Mouse (Mus musculus) ovary, postnatal 10 days (tissue): ENCODE results near the gene Ulk4.
A peak's percentile ranks its signal among the peaks of the same experiment; 100 is the strongest.

Experiments
- DNase-seq: peaks from one replicate; pipeline ENCODE4 v3.0.0; 2022; ENCODE audit warnings: low spot score

Ulk4 gene

DNA sequence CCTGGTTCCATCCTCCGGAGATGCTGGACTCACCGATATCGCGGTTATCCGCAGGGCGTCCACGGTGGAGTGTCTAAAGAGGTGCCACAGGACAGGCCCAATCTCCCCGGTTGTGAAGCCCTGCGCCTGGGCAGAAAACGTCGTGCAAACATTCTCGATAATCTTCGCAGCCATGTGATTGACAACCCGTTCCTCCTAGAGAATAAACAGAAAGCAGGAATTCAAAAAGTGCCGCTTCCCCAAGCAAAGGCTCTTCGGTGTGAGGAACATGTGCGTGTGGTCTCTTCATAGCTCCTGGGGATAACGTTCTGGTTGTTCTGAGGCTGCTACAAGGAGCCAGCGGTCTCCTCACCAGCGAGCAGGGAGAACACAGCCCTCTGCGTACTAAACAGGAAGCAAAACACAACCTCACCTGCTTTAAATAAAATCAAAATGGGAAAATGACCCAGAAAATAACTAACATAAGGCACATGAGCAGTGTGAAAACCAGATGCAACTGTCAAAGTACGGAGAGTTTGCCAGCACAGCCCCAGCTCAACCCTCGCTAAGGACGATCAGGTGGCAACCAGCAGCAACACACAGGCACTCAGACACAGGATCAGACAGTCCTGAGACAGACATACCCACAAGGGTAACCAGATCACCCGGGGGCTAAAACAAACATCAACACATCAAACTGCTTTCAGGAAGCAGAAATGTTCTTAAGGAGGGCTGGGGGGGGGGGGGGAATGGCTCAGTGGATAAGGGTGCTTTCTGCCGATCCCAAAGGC is 84.2 kb downstream of the Ulk4 start:
- DNase-seq = no peak

DNA sequence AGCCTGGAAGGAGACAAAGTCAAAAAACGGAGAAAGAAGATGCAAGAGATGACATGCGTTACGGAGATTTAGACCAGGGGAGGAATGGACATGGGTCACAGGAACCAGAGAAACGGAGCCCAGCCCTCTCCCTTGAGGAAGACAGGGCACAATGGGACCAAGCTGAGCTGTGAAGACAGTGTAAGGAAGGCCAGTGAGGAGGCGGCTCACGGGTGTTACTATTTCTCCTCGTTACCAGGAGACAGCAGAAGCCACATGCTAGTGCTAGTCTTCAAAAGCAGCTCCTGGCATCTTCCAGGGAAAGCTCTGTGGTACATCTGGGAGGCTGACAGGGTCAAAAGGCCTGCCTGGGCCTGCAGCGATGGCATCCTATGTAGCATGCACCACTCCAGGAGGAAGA is 89.2 kb downstream of the Ulk4 start:
- no peak for DNase-seq

DNA sequence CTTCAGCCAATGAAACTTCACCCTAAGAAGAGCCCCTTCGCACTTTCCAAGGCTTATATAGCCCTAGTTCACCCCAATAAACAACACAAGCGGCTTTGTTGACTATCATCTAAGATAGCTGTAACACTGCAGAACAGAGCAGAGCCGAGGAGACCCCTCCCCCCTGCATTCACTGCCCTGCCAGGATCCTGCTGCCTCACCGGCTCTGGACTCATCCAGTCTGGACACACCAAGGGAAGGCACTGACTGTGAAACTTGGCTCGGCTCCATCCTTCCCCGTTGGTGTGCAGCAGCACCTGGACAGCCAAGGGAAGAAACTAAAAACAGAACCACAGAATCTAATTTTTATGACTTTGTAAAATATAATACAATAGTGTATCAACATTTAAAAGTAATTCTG is 91.2 kb downstream of the Ulk4 start:
- DNase-seq = no peak

DNA sequence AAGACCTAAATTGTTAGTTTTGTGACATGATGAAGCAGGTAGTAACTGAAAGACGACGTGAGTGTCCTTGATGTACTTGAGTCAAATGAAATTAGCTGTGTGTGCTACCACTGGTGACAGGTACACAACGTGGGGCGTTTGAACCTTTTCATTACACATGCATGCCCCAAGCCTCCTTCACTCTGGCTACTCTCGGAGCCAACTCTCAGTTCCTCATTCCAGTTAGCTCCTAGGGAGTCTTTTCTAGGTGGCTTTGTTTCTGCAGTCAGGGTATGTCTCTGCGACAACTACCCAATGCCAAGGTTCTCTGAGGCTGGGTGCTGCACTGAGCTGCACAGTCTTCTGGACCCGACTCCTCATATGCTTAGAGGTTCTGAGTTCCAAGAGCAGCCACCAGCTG is 100.6 kb downstream of the Ulk4 start:
- no peak for DNase-seq

DNA sequence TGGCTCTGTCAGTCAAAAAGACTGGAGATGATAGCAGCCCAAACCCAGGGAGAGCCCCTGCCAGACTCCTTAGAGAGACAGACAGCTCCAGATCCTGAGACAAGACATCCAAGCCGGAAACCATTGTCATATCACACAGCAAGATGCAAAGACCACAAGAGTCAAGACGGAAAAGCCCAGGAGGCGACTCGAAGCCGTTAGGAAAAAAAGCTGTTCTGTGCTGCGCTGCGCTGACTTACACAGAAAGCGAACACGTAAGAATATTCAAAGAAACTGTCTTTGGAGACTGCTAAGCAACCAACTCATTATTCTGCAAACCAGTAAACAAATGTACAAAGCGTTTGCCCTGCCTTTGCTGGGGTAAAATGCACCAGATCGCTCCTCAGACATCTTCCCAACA is 101.8 kb downstream of the Ulk4 start:
- DNase-seq = no peak

DNA sequence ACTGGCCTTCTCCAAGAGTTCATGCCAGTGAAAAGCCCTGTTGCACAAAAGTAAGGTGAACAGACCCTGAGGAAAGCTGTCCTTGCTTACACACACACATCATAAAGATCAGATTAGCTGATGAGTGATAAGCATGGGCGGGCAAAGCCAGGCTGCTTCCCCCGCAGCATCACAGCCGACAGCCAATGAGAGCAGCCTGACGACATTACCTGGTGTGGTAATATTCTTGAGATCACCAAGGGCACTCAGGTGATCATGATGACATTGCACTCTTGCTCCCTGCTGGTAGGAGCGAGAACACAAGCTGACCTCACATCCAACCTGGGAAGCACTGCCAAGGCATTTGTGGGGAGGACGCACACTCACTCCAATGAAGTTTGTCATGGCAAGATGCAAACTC is 104.9 kb downstream of the Ulk4 start:
- no peak for DNase-seq

DNA sequence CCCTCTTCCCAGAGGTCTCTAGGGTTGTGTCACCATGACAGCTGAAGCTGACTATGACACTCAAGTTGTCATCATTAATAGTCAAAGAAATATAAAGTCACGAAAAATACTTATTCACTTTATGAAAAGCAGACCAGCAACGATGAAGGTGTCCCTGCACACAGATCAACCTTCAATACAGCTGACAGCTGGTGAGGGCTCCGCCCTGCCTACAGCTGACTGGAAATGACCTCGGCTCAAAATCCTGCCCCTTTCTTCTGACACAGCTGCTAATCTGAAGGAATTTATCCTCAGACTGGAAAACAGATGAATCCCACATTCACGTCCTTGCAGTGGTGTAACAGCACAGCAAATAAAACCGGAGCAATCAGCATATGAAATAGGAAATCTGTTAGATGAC is 105.4 kb downstream of the Ulk4 start:
- no peak for DNase-seq

DNA sequence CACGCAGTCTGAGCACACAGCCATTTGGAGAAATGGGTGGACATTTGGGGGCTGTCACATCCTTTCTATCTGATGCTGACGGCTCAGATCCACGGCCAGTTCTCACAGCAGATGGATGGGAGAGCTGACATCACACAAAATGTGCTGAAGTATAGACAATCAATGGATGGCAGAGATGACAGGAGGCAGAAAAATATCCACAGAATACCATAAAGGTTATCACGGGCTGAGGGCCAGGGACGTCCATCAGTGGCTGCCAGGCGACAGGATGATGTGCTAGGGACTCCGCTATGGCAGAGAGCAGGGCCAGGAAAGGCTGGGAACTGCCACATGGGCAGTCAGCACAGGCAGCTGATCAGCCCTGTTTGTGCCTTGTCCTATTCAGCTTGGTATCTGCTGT is 112.4 kb downstream of the Ulk4 start:
- DNase-seq = no peak

DNA sequence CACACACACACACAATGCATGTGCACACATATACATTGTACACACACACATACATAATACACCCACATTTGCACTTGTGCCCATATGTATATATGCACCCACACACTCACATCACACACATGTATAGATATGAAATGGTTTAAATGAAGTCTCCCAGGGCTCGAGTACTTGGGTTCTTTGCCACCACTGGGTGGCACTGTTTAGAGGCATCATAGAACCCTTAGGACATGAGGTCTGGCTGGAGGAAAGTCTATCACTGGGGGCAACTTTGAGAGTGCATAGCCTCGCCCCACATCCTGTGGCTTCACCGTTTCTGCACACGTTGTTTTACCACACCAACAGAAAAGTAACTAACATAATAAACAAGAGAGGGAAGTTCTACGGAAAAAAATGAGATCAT is 114.2 kb downstream of the Ulk4 start:
- no peak for DNase-seq

DNA sequence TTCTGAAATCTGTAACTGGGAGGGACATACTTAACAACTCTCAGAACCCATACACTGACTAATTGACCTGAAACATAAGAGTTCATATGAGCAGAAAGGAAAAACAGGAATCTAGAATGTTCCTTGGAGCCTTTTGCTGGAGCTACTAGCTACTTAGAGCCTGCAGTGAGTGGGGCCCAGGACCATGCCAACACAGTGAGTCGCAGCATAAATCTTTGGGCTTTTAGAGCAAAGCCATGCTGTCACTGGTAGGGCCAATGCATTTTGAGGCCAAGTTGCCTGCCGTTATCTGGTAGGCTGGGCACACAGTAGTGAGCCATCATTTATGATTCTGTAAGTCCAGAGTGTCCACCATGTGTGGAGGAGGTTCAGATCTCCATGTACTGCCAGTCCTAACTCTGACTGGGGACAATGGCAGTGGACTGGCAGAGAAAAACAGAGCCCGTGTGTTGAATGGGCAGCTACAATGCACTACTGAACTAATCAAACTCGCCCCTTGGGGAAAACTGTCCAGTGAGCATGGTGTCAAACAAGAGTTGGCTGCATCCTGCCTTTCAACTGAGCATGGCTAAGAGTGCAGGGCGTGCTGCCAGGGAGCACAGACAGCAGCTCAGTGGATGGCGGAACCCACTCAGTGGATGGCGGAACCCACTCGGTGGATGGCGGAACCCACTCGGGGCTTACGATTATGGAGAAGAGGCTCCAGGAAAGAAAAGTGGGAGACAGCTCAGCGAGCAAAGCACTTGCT is 115.0 kb downstream of the Ulk4 start:
- no peak for DNase-seq

DNA sequence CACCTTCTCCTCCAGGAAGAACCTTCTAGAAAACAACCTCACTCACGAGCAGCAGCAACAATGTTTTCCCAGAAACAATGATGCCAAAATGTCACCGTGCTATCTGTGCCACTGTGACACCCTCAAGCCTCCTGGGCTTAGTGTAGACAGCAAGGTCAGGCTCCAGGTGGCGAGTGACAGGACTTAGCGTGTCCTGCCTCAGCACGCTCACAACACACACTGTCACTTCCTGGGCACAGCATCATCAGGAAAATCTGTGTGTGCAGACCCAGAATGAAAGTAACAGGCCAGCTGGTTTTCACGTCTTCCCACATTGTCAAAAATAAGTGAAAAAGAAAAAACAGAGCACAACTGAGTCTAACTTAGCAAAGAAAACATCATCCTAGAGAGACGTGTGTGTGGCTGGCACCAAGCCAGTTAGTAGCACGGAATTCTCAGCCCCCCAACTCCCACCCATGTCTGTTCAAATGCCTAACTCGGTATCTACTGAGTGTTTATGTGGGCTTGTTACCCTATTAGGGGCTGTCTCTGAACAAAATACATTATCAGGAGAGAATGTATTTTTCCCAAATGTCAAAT is 120.7 kb downstream of the Ulk4 start:
- DNase-seq = no peak

DNA sequence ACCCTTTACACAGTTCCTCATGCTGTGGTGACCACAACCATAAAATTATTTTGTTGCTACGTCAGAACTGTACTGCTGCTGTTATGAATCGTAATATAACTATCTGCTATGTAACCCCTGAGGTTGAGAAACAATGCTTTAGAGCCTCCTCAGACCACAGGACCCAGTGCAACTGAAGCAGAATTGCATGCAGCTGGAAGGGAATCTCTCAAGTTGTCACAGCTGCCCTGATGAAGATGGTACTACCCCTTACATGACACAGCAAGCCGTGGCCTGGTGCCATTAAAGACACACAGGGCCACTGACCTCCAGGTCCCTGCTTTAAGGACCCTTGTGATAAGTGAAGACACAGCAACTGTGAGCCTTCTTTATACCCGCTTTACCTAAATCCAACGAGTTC is 123.7 kb downstream of the Ulk4 start:
- no peak for DNase-seq

DNA sequence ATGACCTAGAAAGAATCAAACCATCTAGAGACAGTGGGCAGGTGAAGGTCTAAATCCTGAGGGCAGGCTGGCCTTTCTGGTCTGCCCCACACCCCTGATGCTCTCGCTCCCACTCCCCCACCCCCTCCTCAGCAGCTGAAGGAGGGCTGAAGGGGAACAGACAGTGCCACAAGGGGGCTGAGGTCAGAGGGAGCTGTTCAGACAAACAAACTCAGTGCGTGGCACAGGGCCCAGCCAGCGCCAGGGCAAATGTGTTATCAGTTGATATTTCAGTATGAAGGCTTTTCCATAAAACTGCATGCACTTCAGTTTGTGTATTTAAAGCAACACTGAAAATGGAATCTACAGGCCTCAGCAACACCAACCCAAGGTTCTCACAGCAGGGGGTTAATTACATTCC is 128.4 kb downstream of the Ulk4 start:
- no peak for DNase-seq

DNA sequence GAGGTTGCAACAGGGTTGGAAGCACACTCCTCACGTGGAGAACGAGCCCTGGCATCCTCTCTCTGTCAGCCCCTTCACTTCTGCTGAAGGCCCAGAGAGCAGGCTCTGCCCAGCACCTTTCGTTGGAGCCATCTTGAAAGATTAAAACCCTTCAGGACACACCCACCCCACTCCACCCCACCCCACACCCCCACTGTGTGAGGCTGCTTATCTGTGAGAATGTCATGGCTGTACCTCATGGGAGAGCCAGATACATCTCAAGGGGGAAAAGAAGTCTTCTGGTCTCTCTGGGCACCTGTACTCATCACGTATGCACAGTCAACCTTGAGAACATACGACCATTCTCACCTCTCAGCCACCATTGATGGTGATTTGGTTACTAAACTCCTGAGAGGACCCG is 133.8 kb downstream of the Ulk4 start:
- no peak for DNase-seq

DNA sequence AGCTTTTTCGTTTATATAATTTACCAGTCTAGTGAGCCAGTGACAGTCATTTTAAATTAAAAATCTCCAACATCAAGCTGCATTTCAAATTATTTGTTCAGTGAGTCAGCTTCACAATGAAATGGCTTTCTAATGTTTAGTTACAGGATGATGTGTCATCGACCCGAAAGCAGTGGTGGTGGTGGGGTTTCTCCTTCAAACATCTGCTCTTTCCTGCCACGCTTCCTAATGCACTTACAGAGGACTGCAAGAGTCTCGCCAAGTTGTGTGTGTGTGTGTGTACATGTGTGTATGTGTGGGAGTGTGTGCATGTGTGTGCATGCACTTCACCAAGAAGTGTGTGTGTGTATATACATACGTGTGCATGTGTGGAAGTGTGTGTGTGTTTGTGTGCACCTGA is 144.4 kb downstream of the Ulk4 start:
- no peak for DNase-seq

DNA sequence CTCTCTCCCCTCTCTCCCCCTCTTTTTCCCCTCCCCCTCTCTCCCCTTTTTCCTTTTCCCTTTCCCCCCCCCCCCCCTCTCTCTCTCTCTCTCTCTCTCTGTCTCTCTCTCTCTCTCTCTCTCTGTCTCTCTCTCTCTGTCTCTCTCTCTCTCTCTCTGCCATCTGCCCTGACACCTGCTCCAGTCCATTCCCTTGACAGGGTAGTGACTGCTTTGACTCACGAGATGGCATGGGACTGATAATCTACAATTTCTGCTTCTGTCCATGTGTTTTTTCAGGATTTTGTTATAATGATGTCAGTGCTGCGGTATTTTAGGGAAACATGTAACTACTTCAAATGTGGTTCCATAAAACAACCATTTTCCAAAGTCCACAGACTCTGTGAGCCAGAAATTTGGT is 147.5 kb downstream of the Ulk4 start:
- DNase-seq = no peak

DNA sequence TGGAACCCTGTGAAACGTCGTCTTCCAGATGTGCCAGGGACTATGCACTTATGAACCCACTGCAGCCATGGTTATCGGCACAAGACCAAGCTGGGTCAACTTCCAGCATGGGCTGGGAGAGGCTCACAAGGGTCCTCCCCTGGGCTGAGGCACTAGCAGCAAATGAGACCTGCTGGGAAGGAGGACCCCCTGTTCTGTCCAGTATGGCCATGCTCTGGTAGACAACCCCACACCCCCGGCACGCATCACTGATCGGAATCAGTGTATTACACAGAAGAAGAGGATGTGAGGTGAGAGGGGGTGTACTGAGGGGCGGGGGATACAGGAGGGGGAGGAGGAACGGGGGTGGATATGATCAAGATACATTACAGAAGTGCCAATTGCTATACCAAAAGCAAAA is 148.1 kb downstream of the Ulk4 start:
- DNase-seq = no peak

DNA sequence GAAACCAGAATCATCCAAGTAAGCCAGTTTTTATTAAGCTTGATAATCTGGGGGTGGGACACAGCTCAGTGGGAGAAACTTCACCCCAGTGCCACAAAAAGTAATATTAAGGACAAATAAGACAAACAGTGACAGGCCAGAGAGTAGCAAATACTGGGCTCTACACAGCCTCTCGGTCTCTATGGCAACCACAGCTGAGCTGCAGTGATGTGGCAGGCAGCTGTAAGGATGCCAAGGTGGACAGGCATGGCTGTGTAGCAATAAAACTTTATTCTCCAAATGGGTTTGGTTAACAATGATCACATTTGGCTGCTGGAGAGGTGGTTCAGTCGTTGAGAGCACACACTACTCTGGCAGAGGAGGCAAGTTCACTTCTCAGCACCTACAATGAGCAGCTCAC is 150.0 kb downstream of the Ulk4 start:
- no peak for DNase-seq

DNA sequence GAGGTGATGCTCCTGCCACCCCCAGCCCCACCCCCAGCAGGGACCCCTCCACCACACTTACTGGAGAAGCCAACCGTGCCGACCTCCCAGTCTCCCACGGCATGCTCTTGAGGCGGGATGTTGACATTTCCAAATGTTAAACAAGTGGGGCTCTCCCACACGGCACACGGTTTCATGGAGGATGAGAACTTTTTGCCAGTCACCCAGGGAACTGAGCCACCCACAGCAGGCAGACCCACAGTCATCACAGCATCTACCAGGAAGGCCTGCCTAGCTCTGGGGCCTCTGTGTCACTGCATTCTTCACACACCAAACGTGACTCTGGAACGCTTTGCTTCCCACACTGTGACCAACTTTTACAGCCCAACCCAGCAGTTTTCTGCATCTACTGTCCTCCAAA is 152.3 kb downstream of the Ulk4 start:
- no peak for DNase-seq

DNA sequence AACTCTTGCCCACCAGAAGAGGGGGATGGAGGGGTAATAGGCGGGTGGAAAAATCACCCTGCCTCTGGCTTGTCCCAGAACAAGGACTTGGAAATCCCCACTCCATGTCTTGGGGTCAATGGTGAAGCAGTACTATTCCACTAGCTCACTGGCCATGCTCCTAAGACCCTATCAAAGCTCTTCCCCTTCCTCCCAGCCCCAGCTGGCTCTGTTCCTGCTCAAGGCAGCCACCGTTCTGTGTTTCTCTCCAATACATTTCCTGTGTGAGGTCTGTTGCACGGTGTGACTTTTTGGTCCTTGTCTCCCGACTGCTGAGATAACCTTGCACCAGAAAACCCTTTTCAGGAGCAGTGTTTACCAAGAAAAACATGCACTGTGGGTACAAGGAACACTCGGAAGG is 155.0 kb downstream of the Ulk4 start:
- no peak for DNase-seq

DNA sequence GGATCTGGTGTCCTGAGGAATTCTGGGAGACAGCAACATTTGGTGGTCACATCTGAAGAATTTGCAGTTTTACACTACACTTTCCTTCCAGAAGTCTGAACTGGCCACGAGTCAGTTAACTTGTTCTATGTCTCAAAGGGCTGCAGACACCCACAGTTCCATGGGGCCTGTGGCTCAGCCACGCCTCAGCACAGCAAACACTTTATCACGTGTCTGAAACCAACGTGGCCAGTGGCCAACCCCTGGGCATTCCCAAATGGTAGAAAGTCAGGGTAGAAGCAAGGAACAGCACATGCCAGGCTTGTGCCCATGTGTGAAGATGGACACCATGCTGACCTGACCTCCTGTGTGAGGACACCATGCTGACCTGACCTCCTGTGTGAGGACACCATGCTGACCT is 159.1 kb downstream of the Ulk4 start:
- no peak for DNase-seq

DNA sequence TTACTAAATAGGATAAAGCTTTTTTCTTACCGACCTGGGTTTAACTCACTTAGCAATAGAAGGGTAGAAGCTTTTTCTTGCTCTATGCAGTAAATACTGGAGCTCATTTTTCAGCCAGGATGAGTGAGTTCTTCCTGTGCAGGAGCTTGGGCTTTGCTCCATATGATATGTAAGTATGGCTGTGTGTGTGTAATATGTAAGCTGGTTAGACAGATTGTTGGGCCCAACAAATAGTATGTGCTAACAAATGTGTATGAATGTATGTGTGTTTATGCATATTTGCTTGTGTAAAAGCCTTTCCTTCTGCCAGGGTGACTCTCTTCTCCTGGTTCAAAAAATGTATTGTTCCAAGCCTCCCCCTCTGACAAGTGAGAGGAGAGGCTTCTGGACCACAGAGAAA is 164.9 kb downstream of the Ulk4 start:
- DNase-seq = no peak

DNA sequence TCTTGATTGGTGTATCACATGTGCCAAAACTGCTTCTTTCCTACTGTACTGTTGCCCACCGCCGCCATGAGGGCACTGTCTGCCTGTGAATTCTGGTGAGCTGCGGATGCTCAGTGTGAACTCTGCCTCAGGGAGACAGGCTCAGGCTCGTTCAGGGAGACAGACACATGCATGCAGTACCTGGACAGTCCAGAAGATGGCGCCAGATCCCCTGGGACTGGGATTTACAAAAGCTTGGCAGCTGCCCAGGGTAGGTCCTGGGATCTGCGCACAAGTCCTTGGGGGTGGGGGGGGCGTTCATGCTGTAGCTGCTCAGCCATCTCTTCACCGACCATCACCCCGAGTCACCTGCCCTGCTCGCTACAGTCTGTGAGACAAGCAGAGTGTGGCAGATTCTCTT is 168.9 kb downstream of the Ulk4 start:
- DNase-seq = peak; percentile 44

DNA sequence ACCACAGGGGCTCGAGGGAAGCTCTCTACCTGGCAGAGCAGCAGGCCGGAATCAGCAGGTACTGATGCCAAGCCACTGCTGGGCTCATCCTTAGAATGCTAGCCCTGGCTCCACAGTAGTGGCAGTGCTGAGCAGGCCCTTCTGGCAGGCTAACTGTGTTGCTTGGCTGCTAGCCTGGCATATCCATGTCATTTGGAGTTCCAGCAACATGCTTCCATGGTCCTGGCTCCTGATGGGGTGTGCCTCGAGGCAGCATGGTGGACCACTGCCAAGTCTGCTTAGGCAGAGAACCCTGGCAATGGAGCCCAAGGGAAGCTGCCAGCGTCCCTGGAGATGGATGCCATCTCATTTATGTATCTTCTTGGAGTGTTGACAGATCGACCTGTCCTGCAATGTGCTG is 169.4 kb downstream of the Ulk4 start:
- DNase-seq = no peak
